Mouse (Mus musculus) spleen, adult 12 weeks (tissue): Measurements from ENCODE around the gene Dcaf4.
A peak's percentile ranks its signal among the peaks of the same experiment; 100 is the strongest.

Experiments
- DNase-seq: peaks from one replicate; pipeline ENCODE4 v3.0.0; 2022; ENCODE audit warnings: low spot score

The Dcaf4 gene

GRCm38 (mm10) chr12:83551305-83551704 lies 31.0 kb downstream of the Dcaf4 start:
- no peak for DNase-seq

GRCm38 (mm10) chr12:83553816-83554215 lies 33.5 kb downstream of the Dcaf4 start:
- no peak for DNase-seq

- no peak for DNase-seq
These were observed 35.3 kb downstream of the Dcaf4 start for GRCm38 (mm10) chr12:83555605-83556004.

GRCm38 (mm10) chr12:83558496-83558895 lies 38.2 kb downstream of the Dcaf4 start:
- DNase-seq: no peak

GRCm38 (mm10) chr12:83560189-83560588 lies 39.9 kb downstream of the Dcaf4 start:
- no peak for DNase-seq

GRCm38 (mm10) chr12:83562589-83562988 lies 42.3 kb downstream of the Dcaf4 start:
- no peak for DNase-seq

- DNase-seq: no peak
These were observed 49.6 kb downstream of the Dcaf4 start for GRCm38 (mm10) chr12:83569866-83570265.

GRCm38 (mm10) chr12:83572717-83573116 lies 52.5 kb downstream of the Dcaf4 start:
- DNase-seq: no peak

GRCm38 (mm10) chr12:83577445-83577844 lies 57.2 kb downstream of the Dcaf4 start:
- DNase-seq: no peak

GRCm38 (mm10) chr12:83578356-83578755 lies 58.1 kb downstream of the Dcaf4 start:
- DNase-seq: no peak

- peak; percentile 48 for DNase-seq
These were observed 58.8 kb downstream of the Dcaf4 start for GRCm38 (mm10) chr12:83578896-83579569.

- no peak for DNase-seq
These were observed 60.0 kb downstream of the Dcaf4 start for GRCm38 (mm10) chr12:83580283-83580682.

GRCm38 (mm10) chr12:83582106-83582505 lies 61.8 kb downstream of the Dcaf4 start:
- DNase-seq: no peak

- no peak for DNase-seq
These were observed 62.5 kb downstream of the Dcaf4 start for GRCm38 (mm10) chr12:83582747-83583146.

GRCm38 (mm10) chr12:83586628-83587027 lies 66.4 kb downstream of the Dcaf4 start:
- DNase-seq: no peak
